Mouse (Mus musculus) cortical plate, adult 2 months (tissue): ENCODE measurements around the gene Gna11.

ENCODE experiments used
- CTCF ChIP-seq: fragments of 200-500 bp; IDR thresholded peaks from 2 replicates; pipeline ENCODE4 v1.5.1; 2011; ENCODE audit warnings: mild to moderate bottlenecking, control low read depth, low read length; ENCODE audit not compliant: insufficient read depth; ENCODE audit errors: extremely low read depth
- POLR2A ChIP-seq: fragments of 200-500 bp; IDR thresholded peaks from 2 replicates; pipeline ENCODE4 v1.6.1; 2011; ENCODE audit warnings: mild to moderate bottlenecking, low read length, control low read depth; ENCODE audit not compliant: insufficient read depth; ENCODE audit errors: extremely low read depth

DNA sequence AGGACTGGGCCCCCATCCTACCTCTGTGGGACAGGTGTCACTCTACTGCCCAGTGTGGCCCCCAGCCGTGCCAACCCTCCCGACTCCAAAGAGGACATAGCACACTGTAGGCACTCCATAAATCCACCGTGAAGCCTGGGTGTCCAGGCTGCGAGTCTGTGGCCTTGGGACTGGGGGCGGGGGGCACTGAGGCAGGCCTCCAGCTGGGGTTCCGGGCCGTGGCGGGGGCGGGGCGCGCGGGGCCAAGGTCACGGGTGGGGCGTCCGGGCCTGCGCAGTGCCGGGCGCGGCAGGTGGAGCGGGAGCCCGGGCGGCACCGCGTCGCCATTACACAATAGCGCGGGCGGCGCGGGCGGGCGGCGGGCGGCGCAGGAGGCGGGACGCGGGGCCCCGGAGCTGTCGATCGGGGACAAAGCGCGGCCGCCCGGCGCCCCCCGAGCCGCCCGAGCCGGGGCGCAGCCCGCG lies 14.2 kb upstream of the Gna11 start, which contains the start of gene Aes:
- TF ChIP-seq CTCF (no peak), POLR2A (no peak)
